Mouse (Mus musculus) CD4-positive helper T cell, adult 2 months (primary cell): ENCODE data around the gene Loxl1.

Experiments
- DNase-seq: peaks from one replicate; pipeline ENCODE4 v3.0.0-alpha.2; 2012; ENCODE audit warnings: low read depth, missing footprints, low spot score

The Loxl1 gene

DNA sequence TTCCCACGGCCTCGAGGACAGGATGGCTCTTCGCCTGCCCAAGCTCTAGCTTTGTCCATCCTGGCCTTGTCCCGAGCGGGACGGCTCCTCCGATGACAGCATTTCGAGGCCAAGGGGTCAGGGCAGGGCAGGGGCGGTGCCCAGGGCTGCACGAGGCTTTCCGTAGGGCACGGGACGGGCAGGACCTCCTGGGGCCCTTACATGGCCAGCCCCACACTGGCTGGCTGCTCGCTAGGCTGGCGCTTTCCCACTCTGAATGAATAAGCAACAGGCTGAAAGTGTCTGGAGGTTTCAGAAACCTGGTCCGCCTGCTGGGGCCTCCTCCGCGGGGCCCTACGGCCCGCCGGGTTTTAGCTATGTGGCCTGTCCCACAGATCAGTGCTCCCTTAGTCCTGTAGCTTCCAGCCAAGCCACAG lies at the start of gene Loxl1:
Loxl1 (minus strand) TSS at position 243 of the 416 bp plus-strand sequence.
- DNase-seq = no peak

DNA sequence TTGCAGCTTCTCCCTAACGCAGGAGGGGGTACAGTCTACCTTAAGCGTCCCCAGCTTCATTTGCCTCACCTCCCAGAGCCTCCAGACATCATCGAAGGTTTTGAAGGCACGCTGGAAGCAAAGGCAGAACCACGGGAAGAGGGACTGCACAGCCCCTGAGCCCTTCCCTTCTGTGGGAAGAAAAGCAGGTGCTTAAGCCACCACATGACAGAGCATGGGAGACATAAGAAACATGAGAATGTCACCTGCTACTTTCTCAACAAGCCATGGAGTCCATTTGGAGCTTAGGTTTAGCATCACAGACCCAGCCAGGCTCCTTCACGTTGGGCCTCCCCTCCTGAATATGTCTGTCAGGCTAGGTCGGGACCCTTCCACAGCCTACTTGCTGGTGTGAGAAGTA lies 49.0 kb upstream of the Loxl1 start:
- DNase-seq = no peak

DNA sequence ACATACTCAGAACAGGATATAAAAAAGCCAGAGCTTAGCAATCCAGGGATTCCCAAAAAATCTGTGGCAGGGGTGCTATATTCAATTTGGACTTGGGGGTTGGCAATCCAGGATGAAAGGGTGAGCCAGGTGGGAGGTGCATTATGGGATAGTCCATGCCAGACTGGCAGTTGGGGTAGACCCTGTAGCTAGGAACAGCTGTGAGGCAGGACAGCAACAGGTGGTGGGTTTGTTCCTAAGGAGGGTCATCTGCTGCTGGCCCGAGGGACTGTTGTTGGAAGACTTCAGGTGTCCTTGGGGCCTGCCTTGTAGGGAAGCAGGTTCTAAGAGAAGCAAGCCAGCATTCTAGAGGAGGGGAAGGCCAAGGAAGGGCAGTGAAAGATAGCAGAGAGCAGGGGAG lies 48.4 kb upstream of the Loxl1 start:
- DNase-seq = no peak

DNA sequence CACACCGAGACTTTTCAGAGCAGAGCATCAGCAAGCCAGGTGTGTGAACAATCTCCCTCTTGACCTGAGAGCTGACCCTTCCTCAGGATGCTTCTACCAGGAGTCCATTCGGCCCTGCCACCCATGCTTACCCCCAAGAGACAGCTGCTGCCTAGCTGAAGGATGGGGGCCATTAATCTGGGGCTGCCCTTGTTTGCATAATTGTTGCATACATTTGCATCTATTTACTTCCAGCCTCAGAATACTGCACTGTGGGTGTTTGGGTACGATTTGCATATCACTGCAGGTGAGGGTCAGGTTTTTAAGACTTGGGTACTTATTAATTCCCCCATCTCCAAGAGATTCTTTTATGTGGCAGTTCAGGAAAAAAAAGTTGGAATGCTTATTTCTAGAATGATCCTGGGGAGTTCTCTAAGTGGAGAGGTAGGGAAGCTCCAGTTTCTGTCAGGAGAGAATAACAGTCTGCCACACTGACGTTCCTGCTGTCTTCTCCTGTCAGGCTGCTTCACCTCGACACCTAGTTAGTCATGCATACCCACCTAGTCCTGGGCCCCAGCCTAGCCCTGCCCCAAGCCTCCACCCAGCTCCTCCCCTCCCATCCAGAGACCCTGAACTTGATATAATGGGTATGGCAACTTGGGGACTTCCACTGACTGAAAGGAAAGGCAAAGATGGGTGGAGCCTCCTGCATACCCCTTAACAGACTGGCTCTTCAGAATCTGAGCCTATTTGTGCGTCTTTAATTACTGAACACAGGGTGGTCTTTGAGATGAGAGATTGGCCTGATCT lies 42.5 kb upstream of the Loxl1 start:
- DNase-seq = no peak

DNA sequence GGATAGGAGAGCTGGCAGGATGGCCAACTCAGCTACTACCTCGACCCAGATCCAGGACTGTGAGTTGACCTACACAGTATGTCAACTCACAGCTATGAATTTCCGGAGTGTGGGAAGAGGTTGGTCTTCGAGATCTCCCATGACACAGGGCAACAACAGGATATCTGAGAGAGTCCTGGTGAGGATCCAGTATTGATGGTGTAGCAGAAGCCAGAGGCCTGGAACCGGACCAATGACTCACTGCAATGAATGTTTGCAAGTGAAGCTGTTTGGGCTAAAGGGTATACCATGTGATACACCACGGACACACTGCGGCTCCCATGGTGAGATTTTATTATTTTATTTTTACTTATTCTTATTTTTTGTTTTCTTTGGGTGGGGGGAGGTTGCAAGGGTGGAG lies 41.7 kb upstream of the Loxl1 start:
- no peak for DNase-seq

DNA sequence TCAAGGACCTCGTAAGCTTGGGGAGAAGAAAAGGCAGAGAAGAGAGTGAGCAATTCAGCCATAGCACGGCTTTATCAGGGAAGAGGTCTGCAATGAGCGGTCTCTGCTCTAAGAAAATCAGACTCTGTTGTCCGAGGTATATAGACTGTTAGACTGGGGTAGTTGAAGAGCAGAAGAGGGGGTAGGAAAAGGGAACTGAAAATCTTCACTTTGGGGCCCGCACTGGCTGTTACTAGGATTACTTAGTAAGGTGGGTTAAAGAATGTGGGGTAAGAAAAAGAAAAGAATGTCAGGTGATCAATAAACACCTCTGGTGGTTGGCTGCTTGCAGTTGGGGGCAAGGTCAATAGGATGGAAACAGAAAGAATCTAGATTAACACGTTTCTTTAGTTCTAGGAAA lies 40.2 kb upstream of the Loxl1 start:
- DNase-seq = no peak

DNA sequence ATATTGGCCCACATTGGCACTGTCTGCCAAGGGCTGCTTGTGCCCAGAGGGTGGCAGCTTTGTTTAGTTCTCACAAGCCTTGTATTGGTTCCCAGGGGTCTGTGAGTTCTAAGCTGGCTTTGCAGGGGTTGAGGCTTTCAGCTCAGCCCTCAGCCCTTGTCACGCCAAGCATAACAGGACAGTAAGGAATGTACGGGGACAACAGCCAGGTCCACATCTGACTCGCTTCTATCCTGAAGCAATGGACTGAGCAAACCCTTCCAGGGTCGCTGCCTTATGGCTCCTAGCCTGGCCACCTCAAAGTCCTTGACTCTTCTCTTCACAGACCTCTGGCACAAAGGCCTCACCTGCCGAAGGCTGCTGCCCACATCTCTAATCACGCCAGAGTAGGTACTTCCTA lies 34.8 kb upstream of the Loxl1 start:
- DNase-seq = no peak

DNA sequence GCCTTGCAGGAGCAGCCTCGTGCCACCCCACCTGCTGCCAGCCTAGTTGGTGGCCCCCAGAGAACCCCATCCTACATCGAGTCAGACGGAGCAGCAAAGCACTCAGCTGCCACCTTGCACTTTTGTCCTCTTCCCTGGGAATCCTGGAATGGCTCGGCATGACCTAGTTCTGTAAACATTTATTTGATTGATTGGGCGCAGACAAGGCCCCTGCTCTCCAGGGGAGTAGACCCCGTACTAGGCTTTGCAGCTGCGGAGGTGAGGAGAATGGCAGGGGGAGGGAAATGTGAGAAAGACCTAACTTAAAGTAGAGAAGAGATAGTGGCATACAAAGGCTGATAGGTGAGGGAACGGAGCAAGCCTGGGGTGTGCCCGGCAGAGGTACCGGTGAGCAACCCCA lies 33.5 kb upstream of the Loxl1 start:
- no peak for DNase-seq

DNA sequence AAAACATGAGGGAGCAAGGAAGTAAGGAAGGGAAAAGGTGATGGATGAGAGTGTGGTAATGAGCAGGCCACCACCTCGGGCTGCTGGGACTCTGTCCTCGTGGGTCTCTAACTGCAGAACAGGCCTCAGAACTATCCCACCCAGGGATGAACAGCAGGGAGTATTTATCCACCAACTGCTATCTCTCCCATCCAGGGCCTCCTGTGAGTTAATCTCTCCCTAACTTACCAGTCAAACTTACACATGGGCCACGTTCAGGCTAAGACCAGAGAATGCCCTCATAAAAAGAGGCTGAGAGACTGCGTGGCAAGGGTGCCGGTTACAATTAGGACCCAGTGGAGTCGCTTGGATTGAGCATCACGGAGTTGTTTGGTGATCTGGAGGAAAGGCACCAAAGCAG lies 33.0 kb upstream of the Loxl1 start:
- no peak for DNase-seq

DNA sequence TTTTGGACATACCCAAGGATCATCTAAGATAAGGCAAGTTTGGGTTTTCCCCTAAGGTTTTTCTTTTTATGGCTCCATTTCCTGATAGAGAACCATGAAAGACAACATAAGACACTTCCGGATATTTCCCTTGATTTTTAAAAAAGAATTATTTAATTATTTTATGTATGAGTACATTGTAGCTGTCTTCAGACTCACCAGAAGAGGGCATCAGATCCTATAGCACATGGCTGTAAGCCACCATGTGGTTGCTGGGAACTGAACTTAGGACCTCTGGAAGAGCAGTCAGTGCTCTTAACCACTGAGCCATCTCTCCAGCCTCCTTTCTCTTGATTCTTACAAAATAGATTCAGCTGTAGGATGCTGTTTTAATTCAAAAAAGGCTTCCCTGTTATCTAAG lies 28.8 kb upstream of the Loxl1 start:
- DNase-seq = no peak

DNA sequence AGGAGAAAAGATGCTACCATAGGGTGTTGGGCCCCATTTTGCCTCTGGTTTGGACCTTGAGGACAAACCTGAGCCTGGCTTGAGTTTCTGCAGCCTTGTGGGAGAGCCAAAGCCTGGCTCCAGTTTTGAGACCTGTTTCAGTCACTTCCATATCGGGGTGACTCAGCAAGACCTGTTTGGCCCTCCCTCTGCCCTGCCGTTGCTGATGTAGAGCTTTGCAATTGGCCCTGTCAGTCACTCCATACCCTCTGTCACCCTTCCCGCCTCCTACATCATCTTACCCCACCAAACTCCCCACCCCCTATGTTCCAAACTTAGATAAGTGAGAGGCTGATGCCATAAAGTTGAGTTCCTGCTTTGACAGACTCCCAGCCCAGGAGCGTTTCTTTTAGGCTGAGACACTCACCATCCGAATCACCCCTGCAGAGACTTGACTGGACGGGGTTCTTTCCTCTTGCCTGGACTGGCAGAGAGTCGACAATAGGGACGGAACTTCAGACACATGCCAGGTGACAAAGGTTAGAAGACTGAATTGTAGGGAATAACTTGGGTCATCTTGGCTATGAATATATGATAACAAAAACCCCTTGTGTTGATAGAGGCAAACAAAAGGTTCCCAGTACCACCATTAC lies 23.8 kb upstream of the Loxl1 start:
- no peak for DNase-seq

DNA sequence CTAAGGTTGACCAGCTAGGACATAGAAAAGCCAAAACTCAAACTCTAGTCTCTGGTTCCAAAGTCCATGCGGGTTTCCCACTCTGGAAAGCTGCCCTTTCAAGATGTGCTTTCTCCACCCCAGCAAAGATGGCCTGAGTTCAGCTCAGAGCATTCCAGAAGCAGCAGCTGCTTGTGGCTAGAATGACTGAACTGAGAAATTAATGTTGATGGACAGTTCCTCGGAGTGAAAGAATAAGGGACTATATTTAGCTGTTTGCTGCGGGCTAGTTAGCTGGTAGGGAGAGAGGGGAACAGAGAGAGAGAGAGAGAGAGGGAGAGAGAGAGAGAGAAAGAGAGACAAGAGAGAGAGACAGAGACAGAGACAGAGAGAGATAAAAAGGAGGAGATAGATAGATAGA lies 18.3 kb upstream of the Loxl1 start:
- no peak for DNase-seq

DNA sequence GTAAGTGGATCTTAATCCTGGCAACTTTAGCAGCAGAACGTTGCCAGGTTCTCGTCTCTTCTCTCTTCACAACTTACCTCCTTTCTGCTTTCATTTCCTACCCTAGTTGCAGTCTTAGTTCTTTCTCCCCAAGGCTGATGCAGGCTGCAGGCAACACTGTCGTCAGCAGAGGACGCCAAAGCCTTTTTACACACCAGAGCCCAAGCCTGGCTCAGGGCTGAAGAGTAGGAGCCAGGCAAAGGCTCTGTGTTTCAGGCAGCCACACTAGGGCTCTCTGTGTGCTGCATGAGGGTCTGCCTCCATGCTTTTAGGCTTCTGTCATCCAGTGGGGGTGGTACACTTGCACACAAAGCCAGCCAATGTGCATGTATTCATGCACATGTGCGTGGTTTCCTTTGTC lies 17.3 kb upstream of the Loxl1 start:
- DNase-seq = no peak

DNA sequence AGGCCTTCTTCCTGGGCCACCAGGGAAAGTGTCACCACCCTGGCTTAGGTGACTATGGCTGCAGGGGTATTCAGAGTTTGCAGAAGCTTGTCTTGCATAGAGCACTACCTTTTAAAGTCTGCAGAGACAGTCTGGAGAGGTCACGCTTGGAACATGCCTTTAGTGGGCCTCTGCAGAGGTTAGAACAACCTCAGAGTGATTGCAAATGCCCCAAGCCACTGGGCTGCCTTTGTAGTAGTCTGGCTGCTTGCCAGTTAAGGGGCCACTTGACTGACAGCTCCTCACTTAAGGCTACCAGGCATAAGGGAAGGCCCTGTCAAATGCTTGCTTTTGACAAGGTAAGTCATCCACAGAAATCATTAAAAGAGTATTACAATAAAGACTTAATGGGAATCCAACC lies 14.4 kb upstream of the Loxl1 start:
- no peak for DNase-seq

DNA sequence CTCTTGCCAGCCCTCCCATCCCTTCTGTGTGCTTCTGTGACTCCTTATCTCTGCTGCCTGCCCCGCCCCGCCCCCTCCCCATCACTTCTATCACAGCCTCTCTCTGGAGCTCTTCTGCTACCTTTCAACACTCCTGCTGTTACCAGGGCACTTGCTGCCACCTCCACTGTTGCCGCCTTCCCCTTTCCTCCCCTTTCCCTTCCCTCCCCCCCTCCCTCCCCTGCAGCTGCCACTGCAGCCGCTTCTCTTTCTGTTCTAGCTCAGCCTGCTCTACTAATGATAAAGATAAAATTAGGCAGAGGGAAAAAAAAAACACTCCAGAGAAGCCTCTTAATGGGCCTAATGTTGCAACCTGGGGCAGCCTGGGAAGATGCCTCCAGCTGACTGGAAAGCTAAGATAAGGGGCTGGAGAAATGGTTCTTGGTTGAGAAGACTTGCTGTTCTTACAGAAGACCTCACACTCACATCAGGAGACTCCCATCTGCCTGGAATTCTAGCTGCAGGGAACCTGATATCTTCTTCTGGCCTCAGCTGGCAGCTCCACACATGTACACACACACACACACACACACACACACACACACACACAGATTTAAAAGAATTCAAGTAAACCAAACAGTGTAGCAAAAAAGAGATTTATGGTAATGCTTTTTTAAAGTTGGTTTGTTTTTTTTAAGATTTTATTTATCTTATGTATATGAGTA lies 13.6 kb upstream of the Loxl1 start:
- no peak for DNase-seq

DNA sequence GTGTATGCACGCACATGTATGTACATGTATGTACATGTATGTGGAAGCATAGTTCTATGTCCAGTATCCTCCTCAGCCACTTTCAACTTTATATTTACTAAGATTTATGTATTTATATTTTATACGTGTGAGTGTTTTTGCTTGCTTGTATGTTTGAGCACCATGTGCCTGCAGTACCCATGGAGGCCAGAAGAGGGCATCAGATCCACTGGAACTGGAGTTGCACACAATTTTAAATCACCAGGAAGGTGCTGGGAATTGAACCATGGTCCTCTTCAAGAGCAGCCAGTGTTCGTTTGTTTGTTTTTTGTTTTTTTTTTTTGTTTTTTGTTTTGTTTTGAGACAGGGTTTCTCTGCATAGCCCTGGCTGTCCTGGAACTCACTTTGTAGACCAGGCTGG lies 8.7 kb upstream of the Loxl1 start:
- DNase-seq = no peak

DNA sequence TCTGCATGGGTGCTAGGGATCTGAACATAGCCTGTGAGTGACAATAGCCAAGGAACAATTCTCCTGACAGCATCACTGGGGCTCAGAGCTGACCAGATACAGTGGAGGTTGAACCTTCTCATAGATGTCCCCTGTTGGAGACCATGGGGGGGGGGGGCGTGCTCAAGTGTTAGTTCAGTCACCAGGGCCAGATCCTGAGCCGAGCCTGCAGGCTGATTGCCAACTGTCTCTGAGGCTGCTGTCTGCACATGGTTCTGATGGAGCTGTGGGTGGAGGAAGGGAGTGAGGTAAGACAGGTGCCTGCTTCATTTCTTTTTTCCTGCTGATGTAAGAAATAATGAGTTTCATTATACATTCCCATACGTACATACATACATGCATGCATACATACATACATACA lies 5.3 kb upstream of the Loxl1 start:
- no peak for DNase-seq

DNA sequence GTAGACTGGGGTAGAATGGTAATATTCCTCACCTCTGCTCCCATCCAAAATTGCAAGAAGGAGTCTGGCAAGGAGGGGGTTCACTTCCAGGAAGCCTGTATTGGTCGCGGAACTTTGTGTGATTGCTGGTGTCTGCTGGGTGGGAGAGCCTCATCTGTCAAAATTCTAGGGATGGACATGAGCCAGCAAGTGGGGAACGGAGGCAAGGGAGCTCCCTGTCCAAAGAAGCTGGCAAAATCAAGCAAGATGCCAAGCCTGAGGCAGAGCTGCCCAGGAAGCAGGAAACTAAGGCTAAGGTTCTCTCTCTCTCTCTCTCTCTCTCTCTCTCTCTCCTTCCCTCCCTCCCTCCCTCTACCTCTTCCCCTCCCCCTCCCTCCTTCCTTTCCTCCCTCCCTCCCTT lies 4.4 kb upstream of the Loxl1 start:
- no peak for DNase-seq

DNA sequence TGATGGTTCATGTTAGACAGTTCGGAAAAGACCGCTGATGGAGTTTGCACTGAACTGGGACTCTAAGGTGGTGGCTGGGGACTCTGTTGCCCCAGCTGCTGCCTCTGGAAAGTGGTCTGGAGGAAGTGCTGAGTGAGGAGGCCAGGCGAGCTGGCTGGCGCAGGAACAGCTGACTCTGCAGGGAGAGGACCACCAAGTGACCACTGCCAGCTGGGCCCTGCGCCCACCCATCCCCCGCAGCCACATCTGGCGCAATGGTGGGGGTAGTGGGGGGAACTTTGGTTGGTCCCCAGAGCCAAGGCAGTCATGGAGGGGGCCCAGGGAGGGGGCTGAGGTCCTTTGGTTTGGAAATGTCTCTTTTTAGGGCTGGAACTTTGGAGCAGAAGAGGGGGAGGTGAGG lies 3.8 kb upstream of the Loxl1 start:
- DNase-seq = no peak

DNA sequence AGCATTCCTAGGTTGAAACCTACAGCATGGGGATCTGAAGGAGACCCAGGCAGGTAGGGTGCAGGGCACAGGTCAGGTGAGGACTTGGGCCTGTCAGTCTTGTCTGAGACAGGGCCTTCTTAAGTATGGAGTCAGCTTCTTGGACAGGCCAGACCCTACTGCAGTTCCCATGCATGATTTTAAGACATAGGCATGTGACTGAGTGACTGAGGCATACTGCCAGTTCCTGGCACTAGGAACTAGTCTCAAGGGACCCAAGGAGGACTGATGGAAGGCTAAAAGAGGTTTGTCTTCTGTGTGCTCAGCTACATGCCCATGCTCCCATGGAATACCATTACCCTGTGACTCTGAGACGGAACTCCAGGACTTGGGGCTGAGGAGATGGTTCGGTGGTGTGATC lies 2.9 kb upstream of the Loxl1 start:
- no peak for DNase-seq

DNA sequence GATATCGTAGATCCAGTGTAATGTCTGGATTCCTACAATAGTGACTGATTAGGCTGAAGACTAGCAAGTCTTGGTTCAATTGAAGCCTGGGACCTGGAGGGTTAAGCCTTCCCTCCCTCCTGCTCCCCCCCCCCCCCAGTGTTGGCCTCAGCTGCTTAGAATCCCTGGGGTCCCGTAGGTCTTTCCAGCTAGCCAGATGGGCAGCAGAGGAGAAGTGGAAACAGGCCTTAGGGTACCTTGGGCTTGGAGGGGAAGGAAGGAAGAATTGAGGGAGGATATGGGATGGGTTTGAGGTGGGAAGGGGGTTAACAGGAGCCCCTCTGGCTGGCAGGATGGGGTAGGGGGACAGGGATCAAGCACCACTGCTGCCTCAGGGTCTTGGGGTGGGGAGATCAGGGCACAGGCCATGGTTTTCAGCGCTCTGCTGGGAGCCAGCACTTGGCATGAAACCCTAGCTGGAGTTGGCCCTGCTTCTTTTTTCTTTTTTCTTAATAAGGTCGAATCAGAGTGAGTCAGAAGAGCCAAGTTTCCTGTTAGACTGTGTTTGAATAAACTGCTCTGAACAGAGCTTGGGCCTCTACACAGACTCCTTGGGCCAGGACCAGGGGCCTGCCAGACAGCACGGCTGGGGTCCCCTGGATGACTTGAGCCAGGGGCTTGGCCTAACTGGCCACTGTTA lies 1.8 kb upstream of the Loxl1 start:
- no peak for DNase-seq

DNA sequence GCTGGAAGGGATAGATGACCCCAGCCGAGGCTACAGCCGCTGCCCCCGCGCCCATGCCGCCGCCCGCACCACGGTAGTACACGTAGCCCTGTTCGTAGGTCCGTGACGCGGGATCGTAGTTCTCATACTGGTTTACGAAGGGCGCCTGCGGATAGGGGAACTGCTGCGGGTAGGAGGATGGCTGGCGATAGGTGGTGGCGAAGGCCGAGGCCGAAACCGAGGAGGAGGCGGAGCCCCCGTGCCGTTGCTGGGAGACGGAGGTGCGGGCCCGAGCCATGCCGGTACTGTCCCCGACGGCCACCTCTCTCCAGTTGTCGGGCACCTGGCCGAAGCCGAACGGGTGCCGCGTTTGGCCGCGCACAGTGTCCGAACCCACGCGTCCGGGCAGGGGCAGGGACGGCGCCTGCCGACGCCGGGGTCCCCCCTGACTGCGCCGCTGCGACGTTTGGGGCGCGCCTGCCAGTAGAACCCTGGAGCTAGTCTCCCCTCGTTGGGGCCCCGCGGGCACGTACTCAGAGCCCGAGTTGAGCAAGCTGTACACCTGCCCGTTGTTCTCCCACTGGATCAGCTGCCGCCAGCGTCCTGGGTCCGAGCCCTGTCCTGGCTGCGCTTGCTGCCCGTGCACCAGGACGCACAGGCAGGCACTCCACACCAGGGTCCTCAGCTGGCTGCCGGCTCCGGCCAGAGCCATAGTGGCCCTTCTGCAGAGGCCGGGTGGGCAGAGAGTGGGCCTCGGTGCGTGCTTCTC lies 616 bp downstream of the Loxl1 start:
- no peak for DNase-seq
